Mouse (Mus musculus) neutrophil, adult 5-6 weeks (primary cell): ENCODE results near the gene Zar1l. TPM values are rescaled to one million over a fixed set of nuclear protein-coding genes. Genes with fewer than 3 reads are reported as not detected.

Experiments used
- ATAC-seq: fragments of 151-379, 151-347 bp; 2 replicates; pipeline ENCODE4 v1.8.0; 2017; ENCODE audit warnings: mild to moderate bottlenecking, moderate TSS enrichment; ENCODE audit not compliant: insufficient number of reproducible peaks, poor library complexity, low FRiP score, severe bottlenecking; ENCODE audit errors: extremely low read depth
- total RNA-seq: library from RNA; stranded (forward); fragments of 200-1000 nt; gene quantifications from 2 replicates; pipeline ENCODE4 v1.2.3, GENCODE M21; 2017

The Zar1l gene
- total RNA-seq, result not detected in 2 replicates

DNA sequence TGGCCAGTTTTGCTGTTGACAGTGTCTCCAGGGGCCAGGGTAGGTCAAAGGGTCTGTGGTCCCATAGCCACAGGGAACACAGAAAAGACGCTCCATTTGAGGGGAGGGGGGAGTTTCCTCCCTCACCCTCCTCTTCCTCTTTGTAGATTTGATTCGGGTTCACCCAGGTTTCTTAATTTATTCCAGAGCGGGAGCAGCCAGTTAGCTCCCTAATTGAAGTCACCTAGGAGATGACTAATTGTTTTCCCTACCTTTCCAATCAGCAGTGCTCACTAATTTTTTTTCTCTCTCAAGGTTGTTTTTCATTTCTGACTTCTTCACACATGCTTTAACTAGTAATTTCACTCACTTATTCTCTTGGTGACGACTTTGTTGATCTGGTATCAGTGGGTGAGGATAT lies at the start of gene Zar1l:
TSS of gene Zar1l (minus strand) at position 101 of the 400 bp plus-strand sequence.
- ATAC-seq, result no peak

DNA sequence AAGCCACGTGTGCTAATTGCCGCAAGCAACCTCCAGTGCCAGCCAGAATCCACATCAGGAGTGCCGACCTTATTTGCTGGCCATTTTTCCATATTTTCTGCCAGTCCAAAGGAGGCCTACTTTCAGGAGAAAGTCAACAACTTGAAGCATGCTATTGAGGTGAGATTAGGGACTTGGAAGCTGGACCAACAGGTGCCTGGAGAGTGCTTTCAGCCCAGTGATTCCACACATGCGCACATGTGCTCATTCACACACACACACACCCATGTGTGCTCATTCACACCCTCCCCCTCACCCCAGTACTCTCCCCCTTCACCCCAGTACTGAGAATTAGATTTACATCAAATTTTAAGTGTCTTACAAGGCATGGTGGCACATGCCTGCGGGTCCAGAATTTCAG lies 49.0 kb upstream of the Zar1l start:
- ATAC-seq, result no peak

DNA sequence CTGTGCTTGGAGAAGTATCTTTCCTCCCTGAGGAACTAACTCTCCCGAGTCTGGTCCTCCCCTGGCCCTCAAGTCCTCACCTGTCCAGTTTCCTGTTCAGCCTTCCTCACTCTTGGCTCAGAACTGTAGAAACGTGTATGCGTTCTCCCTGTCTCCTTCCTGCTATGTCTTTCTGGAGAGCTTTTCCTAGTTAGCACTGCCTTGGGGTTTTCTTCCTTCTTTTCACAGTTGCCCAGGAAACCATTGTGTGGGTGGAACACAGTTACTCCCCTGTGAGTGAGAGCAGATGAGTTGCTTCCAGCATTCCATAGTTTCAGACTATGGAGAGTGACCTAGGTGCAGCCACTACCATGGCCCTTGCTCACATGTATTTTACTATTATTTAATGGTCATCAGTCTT lies 48.3 kb upstream of the Zar1l start:
- no peak for ATAC-seq

DNA sequence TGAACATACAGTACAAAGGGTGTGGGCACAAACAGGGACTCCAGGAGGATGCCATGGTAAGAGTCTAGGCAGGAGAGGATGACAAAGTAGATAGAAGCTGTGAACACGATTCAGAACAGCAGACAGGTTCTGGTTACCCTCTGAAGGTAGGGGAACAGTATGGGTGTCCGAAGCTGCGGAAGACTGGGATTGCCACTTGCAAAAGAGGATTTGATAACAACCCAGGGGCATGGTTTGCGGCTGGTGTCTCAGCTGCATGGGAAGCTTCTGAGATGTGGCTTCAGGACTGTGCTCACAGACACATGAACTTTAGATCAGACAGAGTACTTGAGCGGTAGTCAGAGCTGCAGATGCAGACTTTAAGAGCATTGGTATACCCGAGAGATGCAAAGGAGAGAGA lies 46.5 kb upstream of the Zar1l start:
- no peak for ATAC-seq

DNA sequence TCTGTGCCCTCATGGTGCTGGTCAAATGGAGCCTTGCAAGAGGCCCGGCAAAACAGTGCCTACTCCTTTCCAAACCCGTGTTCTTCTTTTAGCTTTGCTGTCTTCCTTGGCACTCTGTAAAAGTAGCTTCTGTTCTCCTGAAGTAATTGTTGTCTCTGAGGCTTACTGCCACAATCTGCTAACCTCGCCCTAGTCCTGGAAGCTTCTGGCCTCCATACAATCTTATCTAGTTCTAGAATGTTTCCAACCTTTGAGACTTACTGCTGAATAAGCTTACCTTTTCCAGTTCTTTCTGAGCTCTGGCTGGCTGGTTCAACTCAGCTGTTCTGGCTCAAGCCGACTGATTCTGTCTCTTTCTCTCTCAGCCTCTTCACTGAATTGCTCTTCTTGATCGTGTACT lies 43.8 kb upstream of the Zar1l start:
- no peak for ATAC-seq

DNA sequence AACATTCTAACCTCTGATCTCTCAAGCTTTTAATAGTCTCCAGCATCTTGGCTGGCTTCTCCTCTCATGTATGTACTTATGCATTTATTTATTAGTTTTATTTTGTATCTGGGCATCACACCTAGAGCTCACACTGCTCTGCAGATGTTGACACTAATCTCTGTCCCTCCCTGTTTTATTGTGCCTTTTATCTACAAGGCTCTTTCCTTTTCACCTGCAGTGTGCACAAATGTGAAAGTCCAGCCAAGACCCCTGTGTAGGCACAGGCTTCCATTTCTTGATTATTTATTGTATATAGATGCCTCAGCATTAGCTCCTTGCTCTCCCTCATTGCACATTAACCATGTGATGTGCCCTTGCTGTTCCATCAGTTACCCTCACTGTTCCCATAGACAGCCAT lies 43.4 kb upstream of the Zar1l start:
- ATAC-seq, result no peak

DNA sequence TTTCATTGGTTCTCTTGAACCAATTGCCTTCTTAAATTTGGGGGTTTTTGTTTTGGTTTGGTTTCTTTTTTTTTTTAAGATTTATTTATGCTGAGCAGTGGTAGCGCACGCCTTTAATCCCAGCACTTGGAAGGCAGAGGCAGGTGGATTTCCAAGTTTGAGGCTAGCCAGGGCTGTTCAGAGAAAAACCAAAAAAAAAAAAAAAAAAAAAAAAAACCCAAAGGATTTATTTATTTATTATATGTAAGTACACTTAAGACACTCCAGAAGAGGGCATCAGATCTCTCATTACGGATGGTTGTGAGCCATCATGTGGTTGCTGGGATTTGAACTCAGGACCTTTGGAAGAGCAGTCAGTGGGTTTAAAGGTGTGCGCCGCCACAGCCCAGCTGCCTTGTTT lies 42.9 kb upstream of the Zar1l start:
- ATAC-seq, result no peak

DNA sequence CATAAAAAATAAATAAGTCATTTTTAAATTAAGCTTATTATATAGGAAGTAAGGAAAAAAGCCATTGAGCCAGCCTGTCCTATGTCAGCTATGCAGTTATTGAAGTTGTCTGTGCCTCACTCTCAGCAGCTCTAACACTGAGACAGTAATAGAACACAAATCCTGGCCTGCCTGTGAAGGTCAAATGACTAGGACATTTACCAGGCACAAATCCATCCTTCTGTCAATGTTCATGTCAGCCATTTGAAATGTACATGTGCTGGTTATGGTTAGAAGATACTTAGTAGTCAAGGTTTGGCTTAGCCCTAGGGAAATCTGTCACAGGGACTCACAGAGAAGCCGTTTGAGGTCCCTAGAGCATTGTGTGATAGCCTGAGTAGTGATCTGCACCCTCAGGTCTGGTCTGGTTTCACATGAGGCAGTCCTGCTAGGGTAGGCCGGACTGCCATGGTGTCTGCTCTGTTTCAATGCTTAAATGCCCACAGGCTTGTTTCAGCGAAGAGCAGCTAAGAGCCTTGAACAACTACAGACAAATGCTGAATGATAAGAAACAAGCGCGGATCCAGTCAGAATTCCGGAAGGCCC lies 41.6 kb upstream of the Zar1l start:
- ATAC-seq, result no peak

DNA sequence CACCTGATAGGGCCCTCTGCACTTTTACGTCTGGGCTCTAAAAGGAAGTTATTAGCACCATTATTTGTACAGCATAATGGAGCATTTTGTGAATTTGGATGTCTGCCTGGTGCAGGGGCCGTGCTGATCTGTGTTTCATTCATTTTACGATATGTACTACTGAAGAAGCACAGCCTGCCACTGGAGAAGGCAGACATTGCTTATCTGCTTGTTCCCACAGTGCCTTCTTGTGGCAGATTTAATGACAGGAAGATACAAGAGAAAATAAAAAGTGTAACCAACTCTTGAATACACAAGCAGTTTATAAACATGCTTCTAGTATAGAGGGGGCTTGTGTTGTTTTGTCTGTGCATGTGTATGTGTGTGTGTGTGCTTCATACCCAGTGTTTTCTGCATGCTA lies 33.7 kb upstream of the Zar1l start:
- ATAC-seq, result no peak

DNA sequence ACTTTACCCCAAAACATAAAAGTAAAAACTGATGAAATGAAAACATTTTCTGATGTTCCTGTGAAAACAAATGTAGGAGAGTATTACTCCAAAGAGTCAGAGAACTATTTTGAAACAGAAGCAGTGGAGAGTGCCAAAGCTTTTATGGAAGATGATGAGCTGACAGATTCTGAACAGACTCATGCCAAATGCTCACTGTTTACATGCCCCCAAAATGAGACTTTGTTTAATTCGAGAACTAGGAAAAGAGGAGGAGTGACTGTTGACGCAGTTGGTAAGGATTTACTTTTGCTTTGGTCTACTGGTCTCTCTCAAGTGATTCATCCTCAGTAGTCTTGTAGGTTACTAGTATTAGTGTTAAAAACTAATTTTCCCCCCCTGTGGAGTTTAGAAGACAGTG lies 25.2 kb upstream of the Zar1l start:
- ATAC-seq, result no peak

DNA sequence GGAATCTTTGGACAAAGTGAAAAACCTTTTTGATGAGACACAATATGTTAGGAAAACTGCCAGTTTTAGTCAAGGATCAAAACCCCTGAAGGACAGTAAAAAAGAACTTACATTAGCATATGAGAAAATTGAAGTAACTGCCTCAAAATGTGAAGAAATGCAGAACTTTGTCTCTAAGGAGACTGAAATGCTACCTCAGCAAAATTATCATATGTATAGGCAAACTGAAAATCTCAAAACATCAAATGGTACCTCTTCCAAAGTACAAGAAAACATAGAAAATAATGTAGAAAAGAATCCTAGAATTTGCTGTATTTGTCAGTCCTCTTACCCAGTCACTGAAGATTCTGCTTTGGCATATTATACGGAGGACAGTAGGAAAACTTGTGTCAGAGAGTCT lies 23.3 kb upstream of the Zar1l start:
- ATAC-seq, result no peak

DNA sequence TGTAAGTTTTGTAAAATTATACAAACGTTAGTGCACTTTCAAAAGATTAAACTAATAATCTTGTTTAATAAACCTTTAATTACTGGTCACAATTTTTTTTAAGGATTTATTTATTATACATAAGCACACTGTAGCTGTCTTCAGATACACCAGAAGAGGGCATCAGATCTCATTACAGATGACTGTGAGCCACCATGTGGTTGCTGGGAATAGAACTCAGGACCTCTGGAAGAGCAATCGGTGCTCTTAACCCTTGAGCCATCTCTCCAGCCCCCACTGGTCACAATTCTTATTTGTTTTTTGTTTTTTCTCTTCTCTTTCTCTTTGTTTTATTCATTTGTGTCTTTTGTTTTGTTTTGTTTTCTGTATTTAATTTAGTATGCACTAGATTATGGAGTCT lies 7.3 kb upstream of the Zar1l start:
- no peak for ATAC-seq

DNA sequence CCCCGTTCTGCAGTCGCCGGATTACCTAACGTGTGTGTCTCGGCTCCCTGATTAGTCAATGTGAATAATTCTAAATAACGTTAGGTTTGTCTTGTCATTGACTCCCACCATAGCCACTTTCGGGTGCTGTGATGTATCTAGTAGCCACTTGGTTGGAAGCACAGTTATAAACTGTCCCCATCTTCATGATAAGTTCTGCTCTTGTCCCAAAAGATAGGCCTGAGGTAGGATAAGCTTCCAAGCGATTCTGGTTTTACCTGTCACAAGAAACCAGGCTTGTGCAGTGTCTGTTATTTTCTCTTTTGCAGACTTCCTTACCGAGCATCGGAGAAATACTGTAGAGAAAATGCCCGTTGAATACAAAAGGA lies 4.9 kb upstream of the Zar1l start:
- ATAC-seq, result no peak

DNA sequence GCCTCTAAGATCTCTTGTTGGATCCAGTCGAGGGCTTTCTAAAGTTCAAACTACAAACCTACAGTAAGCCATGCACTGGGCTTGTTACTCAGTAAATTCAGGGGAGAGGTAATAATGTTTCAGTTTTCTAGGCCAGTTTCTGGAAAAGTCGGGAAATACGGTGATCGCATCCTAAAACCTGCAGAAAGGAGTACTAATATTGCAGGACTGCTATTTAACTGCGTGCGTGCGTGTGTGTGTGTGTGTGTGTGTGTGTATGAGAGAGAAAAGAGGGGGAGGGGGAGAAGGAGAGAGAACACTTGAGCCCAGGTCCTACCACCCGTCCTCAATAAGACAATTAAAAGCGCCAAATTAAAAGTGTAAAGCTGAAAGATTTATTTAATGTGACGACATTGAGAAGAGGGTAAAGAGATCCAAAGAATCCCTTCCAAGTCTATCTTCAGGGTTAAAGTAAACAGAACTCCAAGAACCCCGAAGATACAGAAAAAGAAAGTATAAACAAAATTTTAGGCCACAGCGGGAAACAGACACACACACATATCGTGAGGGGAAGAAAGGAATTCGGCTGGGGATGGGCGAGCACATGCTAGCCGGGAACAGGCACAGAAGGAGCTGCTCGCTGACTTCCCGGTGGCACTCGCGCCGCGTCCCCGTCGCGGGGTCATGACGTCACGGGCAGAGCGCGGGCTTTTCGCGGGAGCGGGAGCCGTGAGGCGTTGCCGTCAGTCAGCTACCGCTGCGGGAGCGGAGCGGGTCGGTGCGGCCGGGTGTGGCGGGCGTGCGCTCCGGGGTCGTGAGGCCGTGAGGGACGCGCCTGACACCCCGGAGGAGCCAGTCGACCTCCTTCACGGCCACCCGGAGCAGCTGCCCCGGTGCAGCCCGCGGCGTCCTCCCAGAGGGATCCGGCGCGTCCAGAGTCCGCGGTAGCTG lies 4.2 kb upstream of the Zar1l start, which contains the start of gene Brca2:
TSS of gene Brca2 (plus strand) at position 694 of the 930 bp plus-strand sequence.
- ATAC-seq, result peak; percentile 82

DNA sequence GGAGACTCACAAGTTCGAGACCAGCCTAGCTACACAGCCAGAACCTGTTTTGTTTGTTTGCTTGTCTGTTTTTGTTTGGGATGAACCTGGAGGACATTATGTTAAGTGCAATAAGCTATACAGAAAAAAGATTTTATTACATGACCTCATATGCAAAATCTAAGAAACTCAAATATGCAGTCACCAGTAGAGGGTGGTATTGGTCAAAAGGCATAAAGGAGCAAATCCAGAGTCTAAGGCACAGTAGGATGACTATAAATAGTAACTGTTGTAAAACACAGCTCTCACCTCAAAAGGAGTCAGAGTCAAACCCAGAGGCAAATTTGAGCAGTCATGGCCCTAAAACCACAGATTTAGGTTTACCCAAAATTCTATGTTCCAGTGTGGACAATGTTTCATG lies 1.6 kb upstream of the Zar1l start:
- ATAC-seq, result peak; percentile 40; the same call in 1 of the 2 replicates

DNA sequence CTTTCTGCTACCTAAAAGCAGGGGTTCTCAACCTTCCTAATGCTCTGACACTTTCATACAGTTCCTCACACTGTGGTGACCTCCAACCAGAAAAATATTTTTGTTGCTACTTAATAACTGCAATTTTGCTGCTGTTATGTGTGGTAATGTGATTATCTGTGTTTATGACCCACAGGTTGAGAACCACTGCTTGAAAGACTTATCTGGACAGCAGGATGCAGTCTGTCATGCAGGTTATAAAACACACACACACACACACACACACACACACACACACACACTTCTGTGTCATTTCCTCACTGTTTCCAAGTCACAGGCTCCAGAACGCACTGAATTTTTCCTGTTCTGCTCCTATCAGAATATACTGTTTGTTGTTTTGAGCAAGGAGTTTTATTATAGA lies 3.9 kb downstream of the Zar1l start:
- ATAC-seq, result no peak

DNA sequence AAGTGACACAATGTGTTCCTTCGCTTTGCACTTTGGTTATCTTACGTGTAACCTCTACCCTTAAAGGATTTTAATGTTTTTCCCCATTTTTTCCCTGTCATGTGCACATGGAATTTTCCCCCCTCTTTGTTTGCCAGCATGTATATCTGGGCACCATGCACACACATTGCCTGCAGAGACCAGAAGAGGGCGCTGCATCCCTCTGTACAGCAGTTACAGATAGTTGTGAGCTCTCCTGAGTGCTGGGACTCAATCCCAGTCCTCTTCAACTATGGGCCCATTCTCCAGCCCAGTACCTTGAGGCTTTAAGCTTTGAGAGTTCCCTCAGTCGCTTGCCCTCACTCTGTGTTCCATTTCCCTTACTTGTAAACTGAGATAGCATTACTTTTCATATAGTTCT lies 4.7 kb downstream of the Zar1l start:
- ATAC-seq, result no peak

DNA sequence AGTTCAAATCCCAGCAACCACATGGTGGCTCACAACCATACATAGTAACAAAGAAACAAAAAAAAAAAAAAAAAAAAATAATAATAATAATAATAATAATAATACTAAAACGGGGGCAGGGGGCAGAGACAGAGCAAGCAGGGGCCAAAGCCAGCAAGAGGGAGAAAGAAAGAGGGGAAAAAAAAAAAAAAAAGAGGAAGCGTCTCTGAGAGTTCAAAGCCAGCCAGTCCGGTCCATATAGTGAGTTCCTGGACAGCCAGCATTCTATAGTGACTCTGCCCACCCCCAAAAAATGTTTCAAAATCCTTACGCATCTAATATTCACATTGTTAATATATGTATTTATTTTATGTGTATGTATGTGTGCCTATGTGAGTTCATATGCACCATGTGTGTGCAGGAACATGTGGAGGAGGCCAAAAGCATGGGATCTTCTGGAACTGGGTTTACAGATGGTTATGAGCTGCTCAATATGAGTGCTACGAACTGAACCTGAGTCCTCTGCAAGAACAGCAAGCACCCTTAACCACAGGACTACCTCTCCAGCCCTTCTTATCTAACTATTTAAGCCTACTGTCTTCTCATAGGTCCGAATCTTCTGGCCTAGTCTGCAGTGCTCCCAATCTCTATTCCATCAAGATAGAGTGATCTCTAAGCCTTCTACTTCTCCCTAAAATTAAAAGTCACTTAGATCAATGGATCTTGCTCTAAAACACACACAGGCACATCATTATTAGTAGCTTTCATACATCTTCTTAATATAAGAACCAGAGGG lies 7.3 kb downstream of the Zar1l start:
- no peak for ATAC-seq

DNA sequence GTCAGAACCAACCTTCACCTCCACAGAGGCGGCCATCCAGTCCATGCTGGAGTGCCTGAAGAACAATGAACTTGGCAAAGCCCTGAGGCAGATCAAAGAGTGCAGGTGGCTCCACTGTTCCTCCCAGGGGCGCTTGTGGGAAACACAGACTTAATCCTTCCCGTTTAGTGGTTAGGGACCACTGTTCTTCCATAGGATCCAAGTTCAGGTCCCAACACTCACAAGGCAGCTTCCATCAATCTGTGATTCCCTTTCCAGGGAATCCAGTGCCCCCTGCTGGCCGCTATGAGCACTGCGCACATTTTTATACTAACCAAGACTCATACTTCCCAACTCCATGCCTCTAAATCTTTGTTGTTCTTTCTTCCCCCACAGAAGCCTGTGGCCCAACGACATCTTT lies 22.2 kb downstream of the Zar1l start:
- ATAC-seq, result 0 out of 2 replicates have a peak, but pooled peaks have one; percentile 16
